Mouse (Mus musculus) splenic B cell, adult 2 months (primary cell): ENCODE data around the gene Pidd1.
"Not testable (repeated sequence)": the region's sequence is repeated elsewhere in the genome, so short reads cannot be mapped to it uniquely, and the experiment has no call there.

ENCODE experiments used
- DNase-seq: peaks from one replicate; pipeline ENCODE4 v3.0.0-alpha.2; 2011; ENCODE audit warnings: low read depth, low spot score
- H3K27me3 ChIP-seq: 2 replicates; pipeline ENCODE4 v1.6.1; 2012; ENCODE audit warnings: mild to moderate bottlenecking, low read length, moderate library complexity, mixed read lengths; ENCODE audit not compliant: control insufficient read depth, poor library complexity, insufficient read depth, severe bottlenecking
- H3K36me3 ChIP-seq: 2 replicates; pipeline ENCODE4 v1.6.1; 2012; ENCODE audit warnings: mild to moderate bottlenecking, low read length, moderate library complexity, mixed read lengths; ENCODE audit not compliant: control insufficient read depth, poor library complexity, insufficient read depth, severe bottlenecking

The Pidd1 gene

GRCm38 (mm10) chr7:141457236-141457635, 13.4 kb upstream of the Pidd1 start:
- Histone ChIP-seq H3K36me3 (peaks cover 10% of the 10 kb centered on the region), H3K27me3 (no peaks in the 10 kb centered on the region)
- no peak for DNase-seq

DNA sequence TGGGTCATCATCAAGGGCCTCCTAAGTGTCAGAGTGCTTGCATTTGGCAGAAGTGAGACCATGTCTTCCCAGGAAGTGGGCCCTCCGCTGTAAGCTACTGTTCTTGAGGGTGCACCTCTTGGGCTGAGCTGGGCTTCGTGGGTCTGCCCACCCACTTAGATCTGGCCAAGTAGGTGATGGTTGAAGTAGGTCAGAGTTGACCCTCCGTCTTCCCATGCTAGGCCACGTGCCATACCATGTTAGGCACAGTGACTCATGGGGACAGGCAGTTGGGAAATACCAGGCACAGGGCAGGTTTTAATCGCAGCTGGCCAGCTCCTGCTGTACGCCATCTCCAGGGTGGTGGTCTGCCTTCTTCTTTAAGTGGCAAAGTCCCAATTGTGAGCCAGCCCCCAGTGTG, 12.9 kb upstream of the Pidd1 start:
- H3K36me3 ChIP-seq: peaks cover 10% of the 10 kb centered on the region
- DNase-seq: no peak
- no peaks in the 10 kb centered on the region for H3K27me3 ChIP-seq

DNA sequence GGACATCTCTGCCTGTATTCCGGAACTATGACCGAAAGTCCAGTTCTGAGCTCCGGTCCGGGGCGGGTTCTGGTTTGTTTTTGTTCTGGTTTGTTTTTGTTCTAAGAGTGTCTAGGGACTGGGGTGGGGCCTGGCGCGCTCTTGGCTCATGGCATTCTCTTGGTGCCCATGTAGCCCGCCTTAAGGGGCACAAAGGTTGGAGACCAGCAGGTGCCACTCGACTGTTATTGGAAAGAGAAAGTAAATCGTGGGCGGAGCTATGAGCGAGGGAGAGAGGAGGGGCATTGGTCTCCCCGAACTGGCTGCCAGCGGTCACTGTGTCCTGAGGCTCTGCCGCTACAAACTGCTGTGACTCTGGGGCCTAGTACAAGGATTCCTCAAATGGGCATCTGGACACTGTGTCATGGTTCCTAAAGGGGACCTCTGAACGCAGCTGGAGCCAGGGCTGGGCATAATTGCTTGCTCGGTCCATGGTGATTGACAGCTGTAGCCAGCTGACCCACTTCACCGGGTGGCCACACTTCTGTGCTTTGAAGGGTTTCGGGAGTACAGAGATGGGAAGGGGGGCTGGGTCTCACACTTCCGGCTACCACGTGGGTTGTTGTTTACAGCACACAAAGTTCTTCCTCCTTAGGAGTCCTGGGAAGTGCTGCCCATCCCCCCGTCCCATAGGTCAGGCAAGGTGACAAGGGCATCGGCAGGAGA, 11.9 kb upstream of the Pidd1 start:
- Histone ChIP-seq H3K36me3 (peaks cover 14% of the 10 kb centered on the region), H3K27me3 (no peaks in the 10 kb centered on the region)
- DNase-seq: peak; percentile 72

- Histone ChIP-seq H3K36me3 (peaks cover 18% of the 10 kb centered on the region), H3K27me3 (no peaks in the 10 kb centered on the region)
- peak; percentile 95 for DNase-seq
Observed at GRCm38 (mm10) chr7:141454967-141455551, 11.2 kb upstream of the Pidd1 start, which contains the start of gene Pnpla2. Pnpla2 (plus strand) TSS chr7:141455198.

- DNase-seq: no peak
- Histone ChIP-seq H3K27me3 (no peaks in the 10 kb centered on the region), H3K36me3 (peaks cover 13% of the 10 kb centered on the region)
Observed at GRCm38 (mm10) chr7:141453636-141454035, 9.8 kb upstream of the Pidd1 start.

- DNase-seq: no peak
- H3K27me3 ChIP-seq: no peaks in the 10 kb centered on the region
- H3K36me3 ChIP-seq: peaks cover 11% of the 10 kb centered on the region
Observed at GRCm38 (mm10) chr7:141451928-141452327, 8.1 kb upstream of the Pidd1 start.

- no peaks in the 10 kb centered on the region for H3K27me3 ChIP-seq
- H3K36me3 ChIP-seq: peaks cover 11% of the 10 kb centered on the region
- DNase-seq: peak; percentile 93
Observed at GRCm38 (mm10) chr7:141447110-141447991, 3.5 kb upstream of the Pidd1 start, which contains the start of gene Rplp2. Rplp2 (plus strand) TSS chr7:141447370.

DNA sequence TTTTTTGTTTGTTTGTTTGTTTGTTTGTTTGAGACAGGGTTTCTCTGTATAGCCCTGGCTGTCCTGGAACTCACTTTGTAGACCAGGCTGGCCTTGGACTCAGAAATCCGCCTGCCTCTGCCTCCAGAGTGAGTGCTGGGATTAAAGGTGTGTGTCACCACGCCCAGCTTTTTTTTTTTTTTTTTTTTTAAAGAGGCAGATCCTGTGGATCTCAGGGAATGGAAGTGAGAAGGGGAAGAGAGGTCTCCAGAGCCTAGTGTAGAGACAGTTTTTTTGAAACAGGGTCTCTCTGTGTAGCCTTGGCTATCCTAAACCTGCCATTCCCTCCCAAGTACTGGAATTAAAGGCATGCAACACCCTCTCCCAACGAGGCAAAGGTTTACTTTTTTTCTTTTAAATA, 2.5 kb upstream of the Pidd1 start:
- DNase-seq, H3K27me3 ChIP-seq: not testable (repeated sequence)
- H3K36me3 ChIP-seq: peaks cover 11% of the 10 kb centered on the region

- H3K36me3 ChIP-seq: no peaks in the 10 kb centered on the region
- DNase-seq: no peak
- H3K27me3 ChIP-seq: no peaks in the 10 kb centered on the region
Observed at GRCm38 (mm10) chr7:141443081-141443821, 574 bp downstream of the Pidd1 start.

- H3K36me3 ChIP-seq: no peaks in the 10 kb centered on the region
- no peak for DNase-seq
- no peaks in the 10 kb centered on the region for H3K27me3 ChIP-seq
Observed at GRCm38 (mm10) chr7:141442199-141442598, 1.6 kb downstream of the Pidd1 start.

DNA sequence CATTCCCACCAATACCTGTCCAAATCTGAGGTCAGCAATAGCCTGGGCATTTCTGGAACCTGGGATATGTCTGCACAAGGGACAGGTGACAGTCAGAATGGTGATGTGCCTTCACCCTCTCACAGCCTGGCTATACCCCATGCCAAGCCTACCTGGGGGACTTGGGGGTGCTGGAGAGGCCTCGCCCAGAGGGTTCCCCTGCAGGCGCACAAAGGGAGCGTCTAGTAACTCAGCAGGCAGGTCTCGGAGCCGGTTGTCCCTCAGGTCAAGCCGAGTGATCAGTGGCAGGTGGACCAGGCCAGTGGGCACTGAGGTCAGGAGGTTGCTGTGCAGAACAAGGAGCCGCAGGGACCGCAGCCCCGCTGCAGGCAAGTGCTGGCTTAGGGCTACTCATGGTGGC, 2.4 kb downstream of the Pidd1 start:
- H3K27me3 ChIP-seq: no peaks in the 10 kb centered on the region
- no peak for DNase-seq
- H3K36me3 ChIP-seq: no peaks in the 10 kb centered on the region

DNA sequence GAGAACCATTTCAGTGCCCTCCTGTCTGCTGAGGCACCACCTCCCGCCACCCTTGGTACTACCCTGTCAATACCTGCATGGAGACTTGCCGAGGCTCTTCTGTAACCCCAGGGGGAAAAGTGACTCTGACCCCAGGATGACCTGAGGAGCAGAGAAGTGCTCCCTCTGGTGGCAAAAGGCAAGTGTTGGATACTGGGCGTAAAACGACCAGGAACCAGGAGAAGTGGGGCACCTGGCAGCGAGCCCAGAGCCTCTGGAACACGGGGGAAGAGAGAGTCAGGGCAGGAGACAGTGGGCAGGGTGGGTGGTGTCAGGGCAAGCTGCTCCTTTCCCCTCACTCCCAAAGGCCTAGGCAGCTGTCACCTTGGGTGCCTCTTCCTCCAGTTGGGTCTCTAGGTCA, 3.2 kb downstream of the Pidd1 start:
- peak; percentile 72 for DNase-seq
- H3K36me3 ChIP-seq: no peaks in the 10 kb centered on the region
- H3K27me3 ChIP-seq: no peaks in the 10 kb centered on the region

GRCm38 (mm10) chr7:141439811-141440210, 4.0 kb downstream of the Pidd1 start:
- no peak for DNase-seq
- Histone ChIP-seq H3K27me3 (no peaks in the 10 kb centered on the region), H3K36me3 (no peaks in the 10 kb centered on the region)

DNA sequence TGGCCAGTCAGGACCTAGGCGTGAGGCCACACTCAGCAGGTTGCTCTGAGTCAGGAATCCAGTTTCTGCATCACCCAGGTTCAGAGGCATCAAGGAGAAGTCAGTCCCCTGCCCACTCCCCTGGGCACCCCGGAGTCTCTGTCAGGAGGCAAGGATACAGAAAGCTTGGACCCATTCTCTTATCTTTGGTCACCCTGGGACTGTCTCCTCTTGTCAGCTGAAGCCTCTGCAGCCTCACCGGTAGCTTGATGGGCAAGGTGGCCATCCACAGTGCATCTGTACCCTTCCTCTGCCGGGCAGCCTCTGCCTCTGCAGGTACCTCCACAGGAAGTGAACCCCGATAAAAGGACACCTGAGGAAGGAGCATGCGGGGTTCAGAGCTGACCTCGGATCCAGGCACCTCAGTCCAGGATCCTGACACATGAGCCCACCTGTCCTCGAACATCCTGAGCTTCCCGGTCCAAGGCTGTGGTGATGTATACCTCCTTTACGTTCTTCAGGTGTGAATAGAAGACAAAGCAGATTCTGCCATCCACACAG, 4.6 kb downstream of the Pidd1 start:
- DNase-seq: no peak
- Histone ChIP-seq H3K27me3 (no peaks in the 10 kb centered on the region), H3K36me3 (no peaks in the 10 kb centered on the region)
